Mouse (Mus musculus) heart, adult 9 months (tissue): ENCODE measurements around the gene Gm4763.
"Not testable (repeated sequence)": the region's sequence is repeated elsewhere in the genome, so short reads cannot be mapped to it uniquely, and the experiment has no call there.

Source experiments
- DNase-seq, 2 experiments: peaks; one replicate each; pipeline ENCODE4 v3.0.0; 2022; ENCODE audit warnings: low spot score in 2 of 2

Gm4763 gene

DNA sequence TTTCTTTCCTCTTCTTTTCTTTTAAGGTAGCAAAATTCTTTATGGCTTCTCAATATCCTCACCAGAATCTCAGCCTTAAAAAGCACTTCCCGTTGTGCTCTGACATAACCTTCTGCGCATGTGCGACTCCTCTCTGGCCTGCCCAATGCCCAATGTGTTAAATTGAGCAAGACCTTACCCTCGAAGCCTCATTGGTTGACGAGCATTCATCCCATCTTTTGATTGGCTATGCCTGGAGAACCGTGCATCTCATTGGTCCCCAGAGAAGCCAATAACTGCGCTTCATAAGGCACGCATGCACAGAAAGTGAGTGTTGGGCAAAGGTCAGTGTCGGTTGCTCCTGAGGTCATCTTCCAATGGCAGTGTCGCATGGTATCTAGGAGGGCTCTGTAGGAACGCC, at the start of gene Gm4763:
Gene Gm4763 (minus strand): TSS at position 101 of the 400 bp plus-strand sequence.
- DNase-seq: not testable (repeated sequence)

DNA sequence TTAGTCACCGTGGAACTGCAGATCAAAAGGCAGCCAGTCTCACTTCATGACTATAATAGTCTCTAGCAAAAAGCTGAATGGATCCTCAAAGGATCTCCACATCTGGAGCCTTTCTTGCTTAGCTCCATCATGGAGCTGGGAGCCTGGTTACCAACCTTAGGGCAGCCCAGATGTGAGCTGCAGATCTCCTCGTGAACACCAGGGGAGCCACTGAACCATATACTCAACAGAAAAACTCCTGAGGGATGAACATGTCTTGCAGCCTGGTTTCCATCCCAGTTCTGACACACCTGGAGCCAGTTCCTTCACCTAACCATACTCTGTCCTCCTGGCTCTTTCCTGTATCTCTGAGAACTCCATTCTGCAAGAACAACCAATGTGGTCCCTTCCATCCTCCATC, 49.4 kb upstream of the Gm4763 start:
- DNase-seq: no peak

DNA sequence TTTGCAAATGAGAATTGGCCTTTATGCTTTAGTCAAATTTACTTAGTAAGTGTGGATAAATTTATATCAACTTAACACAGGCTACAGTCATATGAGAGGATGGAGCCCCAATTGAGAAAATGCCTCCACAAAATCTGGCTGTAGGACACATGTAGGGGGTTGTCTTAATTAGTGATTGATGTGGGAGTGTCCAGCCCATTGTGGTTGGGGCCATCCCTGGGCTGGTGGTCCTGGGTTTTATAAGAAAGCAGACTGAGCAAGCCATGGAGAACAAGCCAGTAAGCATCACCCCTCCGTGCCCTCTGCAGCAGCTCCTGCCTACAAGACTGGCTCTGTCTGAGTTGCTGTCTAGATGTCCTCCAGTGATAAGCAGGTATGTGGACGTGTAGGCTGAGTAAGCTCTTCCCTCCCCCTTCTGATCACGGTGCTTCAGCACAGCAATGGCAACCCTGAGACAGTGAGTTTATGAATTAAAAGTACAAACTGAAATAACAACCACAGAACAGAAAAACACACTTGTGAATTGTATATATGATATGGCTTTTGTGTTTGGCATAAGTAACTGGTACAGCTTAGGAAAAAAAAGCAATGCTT, 47.3 kb upstream of the Gm4763 start:
- no peak for DNase-seq

DNA sequence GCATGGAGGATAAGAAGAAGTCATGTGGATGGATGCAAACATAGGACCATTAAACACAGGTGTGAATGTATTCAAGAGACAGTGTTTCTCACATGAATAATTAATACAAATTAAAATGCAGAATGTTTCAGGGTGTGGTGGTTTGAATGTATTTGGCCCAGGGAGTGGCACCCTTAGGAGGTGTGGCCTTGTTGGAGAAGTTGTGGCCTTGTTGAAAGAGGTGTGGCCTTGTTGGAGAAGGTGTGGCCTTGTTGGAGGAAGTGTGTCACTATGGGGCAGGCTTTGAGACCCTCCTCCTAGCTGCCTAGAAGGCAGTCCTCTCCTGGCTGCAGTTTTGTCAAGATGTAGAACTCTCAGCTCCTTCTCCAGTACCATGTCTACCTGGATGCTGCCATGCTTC, 44.7 kb upstream of the Gm4763 start:
- no peak for DNase-seq

DNA sequence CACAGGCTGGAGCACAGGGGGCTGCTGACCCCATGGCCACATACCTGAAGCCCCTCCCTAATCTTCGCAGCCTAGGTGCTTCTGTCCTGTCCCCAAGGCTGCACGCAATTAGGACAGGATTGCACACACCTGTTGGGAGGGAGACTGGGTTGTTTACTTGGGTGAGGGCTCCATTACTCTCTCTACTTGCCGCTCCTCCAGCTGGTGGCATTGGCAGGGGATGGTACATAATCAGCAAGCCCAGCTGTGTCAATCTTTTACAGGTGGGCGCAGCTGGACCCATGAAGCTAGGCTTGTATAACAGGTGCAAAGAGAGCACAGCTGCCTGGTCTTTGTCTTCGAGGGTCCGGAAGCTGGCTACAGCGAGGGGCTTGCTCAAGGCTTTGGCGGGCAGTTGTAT, 35.9 kb upstream of the Gm4763 start:
- DNase-seq: no peak

DNA sequence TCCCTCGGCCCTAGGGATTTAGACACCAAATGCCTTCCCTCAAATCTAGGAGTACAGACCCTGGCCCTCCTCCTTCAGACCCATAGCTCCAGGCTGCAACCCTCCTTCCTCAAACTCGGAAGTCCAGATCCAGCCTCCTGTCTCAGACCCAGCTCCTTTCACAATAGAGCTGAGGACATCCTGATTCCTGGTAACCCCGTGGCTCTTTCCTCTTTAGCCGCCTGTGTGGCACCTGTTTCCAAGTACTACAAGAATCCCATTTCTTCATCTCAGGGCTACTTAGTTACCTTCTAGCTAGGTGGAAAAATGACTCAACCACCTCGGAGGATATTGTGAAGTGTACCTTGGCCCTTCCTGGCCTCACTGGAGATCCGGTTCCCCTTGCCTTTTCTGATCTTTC, 34.5 kb upstream of the Gm4763 start:
- no peak for DNase-seq

DNA sequence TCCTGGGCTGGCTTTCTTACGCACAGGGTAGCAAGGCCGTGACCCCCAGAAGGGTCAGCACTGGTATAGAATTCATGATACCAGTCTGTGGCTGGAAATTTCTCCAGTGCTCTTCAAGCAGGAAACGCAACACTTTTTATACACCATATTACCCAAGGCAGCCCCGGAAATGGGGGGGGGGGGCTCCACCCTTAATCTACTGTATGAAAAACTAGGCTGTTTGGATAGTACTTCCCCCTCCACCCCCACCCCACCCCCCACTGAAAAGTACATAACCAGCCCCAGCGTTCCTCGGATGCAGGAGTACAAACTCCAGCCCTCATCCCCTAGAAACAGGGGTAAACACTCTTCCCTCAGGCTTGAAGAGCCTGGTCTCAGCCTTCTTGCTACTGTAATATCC, 33.5 kb upstream of the Gm4763 start, which contains the start of gene Cd177:
Gene Cd177 (minus strand): TSS at position 101 of the 400 bp plus-strand sequence.
- DNase-seq: no peak

DNA sequence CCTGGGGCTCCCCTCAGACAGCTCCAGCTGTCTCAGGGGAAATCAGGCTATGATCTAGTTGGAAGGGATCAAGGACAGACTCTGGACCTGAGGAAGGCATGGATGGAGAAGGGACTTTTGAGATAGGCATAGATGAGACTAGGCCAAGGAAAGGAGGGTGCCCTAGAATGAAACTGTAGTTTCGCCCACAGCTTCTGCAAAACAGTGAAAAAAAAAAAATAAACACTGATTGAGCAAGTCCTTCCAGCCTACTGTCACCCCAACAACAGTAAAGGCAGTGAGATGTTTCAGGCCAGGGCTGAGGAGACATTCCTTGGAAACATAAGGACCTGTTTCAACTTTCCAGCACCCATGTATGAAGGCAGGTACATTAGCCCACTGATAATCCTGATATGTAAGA, 31.8 kb upstream of the Gm4763 start:
- no peak for DNase-seq

DNA sequence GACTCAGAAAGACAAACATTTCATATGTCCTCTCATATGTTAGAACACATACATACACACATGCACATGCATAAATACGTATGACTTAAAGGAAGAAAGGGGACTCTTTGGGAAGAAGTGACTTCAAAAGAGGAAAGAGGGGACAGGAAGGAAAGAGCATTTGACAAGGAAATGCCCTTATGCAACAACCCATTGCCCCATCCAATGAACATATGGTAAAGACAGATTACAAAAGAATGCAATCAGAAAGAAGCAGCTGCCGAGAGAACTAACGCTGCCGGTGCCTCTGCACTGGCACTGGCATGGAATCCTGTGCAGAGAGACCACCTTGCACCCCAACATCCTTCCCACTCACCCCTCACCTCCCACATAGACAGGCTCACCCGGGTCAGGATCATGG, 26.8 kb upstream of the Gm4763 start:
- no peak for DNase-seq

DNA sequence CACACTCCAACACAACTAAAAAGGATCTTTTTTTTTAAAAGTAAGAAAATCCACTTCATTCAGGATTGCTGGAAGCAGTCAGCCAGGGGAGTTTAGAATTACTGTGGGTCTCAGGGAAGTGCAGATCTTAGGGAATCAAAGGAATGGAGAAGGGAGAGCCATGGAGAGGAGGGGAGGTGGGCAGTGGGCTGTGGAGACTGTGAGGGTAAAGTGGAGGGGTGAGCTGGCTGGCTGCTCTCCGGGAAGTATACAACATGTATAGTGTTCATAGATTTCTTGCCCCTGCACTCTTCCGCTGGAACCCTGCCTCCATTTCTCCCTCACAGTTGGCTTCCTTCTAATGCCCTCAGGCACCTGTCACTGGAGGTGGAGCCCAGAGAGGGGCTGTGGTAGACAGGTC, 24.9 kb upstream of the Gm4763 start:
- no peak for DNase-seq

DNA sequence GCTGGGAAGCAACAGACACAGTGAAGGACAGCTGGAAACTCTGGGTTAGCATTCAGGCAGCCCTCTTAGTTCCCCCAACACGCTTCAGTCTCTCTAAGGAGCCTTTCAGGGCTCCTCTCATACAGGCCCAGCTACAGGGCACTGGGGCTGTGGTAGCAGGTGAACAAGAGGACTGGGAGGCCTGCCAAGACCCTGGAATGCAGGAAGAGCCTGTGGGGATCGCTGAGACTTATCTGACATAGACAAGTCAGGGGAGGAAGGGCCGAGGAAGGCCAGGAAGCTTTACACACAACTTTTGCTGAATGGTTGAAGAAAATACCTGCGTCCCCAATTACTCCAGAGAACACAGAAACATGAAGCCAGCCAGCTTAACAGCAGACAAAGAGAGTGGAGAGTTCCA, 24.0 kb upstream of the Gm4763 start:
- no peak for DNase-seq

DNA sequence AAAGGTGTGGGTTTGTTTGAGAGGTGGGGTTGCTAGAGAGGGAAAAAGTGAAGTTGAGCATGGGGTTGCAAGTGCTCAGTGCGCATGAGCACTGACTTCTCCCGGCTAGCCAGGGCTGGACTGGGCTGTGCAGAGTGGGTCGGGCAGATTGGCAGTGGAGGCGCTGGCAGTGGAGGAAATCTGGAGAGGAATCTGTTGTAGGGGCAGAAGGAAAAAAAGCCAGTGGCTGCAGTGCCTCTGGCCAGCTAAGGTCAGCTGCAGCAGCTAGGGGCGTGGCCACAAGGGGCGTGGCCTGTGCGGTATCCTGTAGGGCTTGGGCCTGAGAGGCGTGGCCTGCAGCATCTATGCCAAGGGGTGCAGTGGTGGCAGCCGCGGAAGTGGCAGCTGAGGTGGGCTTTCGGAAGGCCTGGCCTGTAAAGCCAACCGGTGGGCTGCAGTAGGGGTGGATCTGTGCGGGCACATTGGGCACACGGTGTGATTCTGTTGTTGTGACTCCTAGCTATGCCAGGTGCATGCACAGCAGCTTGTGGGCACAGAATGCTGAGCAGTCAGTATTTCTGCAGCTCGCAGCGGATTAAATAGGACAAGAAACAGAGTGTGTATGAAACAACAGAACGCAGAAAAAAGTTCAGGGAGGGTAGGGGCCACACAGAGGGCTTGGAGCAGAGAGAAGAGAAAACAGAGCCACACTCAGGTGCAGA, 9.4 kb upstream of the Gm4763 start:
- no peak for DNase-seq

DNA sequence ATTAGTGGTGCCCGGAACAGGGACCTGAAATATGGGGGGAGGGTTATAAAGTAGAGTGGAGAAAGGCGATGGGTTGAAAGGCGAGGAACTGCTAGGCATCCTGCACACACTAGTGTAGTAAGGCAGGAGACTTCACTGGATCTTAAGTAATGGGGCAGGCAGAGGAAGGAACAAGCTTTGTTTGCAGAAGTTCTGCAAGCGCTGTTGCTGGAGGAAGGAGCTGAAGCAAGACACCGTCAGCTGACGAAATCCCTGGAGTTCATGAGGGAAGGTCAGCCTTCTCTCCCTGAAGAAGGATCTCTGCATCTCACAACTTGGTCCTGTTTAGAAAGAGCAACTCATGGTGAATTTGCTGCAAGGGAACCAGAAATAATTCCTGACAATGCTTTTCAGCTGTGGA, 11.7 kb downstream of the Gm4763 start:
- no peak for DNase-seq

DNA sequence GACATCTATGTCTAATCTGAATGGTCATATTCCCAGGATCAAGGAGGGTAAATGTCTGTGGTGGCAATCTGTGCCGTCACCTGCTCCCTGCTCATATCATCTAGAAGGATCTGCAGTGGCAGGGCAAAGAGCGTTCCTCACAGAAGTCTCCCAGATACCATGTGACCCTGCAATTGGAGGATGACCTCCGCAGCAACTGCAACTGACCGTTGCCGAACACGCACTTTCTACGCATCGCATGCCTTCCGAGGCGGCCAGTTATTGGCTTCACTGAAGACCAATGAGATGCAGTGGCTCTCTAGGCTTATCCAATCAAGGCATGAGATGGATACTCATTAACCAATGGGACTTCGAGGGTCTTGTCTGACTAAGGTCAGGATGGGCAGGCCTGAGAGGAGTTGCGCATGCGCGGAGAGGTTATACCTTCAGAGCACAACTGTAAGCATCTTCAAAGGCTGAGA, 17.8 kb downstream of the Gm4763 start, which contains the start of gene BC049730:
Gene BC049730 (plus strand): TSS at position 411 of the 461 bp plus-strand sequence.
- DNase-seq: no peak

DNA sequence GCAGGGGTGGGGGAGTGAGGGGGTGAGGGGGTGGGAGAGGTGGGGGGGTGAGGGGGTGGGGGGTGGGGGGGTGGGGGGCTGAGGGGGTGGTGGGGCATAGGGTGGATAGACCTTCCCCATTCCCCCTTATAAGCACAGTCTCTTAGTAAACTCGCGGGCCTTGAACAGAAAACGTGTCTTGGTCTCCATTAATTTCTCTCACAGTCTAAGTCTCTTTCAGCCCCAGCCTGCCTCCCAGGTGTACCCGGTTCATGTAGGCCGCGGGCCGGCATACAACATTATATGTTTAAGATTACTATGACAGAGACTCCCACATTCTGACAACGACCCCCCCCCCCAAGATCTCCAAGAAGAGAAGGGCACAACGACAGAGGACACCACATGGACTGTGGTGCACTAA, 23.9 kb downstream of the Gm4763 start:
- not testable (repeated sequence) for DNase-seq

DNA sequence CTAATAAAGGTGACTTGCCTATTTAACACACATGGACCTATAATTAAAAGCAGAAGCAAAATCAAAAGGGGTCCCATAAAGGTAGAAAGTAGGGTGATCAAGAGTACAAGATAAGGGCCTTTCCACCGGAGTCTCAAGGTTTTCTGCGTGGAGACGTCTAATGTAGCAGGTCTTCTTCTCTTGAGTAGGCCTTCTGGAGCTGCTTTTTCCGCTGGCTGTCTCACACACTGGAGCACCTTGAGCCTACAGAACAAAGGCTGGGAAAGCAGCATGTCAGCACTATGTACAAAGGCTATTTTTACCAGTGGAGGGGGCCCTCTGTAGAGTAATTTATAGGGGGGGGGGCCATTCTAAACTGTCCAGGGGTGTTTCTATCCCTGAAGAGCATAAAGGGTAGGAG, 28.8 kb downstream of the Gm4763 start:
- DNase-seq: not testable (repeated sequence)

DNA sequence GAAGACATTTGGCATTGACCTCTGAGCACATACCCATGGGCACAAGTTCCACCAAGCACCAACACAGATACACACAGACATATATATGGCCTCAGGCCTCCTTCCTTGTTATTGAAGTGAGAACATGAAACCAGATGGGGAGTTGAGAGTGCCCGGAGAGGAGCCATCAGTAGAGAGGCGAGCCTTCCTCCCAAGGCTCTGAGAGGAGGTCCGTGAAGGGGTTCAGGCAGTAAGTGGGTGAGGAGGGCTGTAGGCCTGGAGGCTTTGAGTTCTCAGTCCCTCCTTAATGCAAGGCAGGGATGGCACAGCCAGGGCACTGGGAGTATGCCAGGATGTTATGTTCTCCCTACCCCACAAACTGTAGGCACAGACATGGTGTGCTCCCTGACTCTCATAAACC, 34.0 kb downstream of the Gm4763 start:
- not testable (repeated sequence) for DNase-seq

DNA sequence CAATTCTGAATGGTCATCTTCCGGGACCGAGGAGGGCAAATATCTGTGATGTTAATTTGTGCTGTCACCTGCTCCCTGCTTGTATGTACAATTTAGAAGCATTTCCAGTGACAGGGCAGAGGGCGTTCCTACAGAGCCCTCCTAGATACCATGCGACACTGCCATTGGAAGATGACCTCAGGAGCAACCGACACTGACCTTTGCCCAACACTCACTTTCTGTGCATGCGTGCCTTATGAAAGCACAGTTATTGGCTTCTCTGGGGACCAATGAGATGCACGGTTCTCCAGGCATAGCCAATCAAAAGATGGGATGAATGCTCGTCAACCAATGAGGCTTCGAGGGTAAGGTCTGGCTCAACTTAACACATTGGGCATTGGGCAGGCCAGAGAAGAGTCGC, 39.2 kb downstream of the Gm4763 start:
- not testable (repeated sequence) for DNase-seq

DNA sequence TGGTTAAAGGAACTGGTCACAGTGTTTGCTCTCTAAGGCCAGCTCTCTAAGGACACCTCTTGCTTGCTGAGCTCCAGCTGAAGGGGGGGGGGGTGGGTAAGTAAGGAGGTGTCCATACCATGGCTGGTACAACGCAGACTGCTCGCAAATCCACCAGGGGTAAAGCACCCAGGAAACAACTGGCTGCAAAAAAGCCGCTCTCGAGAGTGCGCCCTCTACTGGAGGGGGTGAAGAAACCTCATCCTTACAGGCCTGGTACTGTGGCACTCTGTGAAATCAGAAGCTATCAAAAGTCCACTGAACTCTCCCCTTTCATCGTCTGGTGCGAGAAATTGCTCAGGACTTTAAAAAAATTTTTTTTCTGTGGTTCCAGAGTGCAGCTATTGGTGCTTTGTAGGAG, 42.6 kb downstream of the Gm4763 start:
- DNase-seq: not testable (repeated sequence)

DNA sequence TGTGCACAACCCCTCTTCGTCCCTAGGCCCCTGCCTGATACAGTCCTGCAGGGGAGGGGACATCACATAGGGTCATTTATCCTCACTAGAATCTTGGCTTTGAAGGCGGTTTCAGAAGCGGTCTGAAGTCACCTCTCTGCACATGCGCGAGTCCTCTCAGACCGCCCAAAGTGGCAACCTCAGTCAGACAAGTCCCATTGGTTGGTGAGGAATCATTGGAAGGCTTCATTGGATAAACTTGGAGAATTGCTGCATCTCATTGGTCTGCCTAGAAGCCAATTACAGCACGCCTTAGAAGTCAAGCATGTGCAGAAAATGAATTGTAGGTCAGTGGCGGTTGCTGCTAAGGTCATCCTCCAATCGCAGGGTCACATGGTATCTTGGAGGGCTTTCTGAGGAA, 50.1 kb downstream of the Gm4763 start, which contains the start of gene Tex101:
Gene Tex101 (minus strand): TSS at position 101 of the 400 bp plus-strand sequence.
- DNase-seq: no peak

DNA sequence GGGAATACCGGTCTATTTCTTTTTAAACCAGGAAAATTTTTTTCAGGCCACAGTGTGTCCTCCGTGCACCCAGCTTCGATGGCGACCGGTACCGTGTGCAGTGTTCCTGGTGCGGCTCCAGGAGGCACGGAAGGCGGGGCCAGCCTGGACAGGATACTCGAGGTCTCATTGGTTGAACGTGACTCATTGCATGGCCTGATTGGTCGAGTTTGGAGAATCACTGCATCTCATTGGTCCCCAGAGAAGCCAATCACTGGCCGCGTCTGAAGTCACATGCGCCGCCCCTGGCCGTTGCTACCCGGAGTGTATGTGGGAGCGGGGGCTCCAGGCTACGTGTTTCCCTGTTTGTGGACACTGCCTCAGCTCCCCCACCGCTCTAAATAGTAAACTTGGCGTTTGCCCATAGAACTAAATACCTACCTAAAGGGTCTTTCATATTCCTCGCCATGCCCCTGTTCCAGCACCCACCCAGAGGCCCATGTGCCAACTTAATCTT, 54.7 kb downstream of the Gm4763 start:
- DNase-seq: no peak
